Mouse (Mus musculus): ENCODE measurements at regions not wholly inside any gene's neighbourhood (a gene's known extent, or its start where the extent isn't known, plus 50 kb on each side); places are given as distances from the start of the nearest gene placed in this dataset.

GRCm38 (mm10) chr5:54741440-54741839 is 743.1 kb downstream of the Stim2 start:
- no peak for DNase-seq

GRCm38 (mm10) chr5:54746973-54747372 is 748.7 kb downstream of the Stim2 start:
- no peak for DNase-seq

- no peak for DNase-seq
Measured at GRCm38 (mm10) chr5:54753372-54753771, 755.1 kb downstream of the Stim2 start.

GRCm38 (mm10) chr5:54759657-54760056 is 761.4 kb downstream of the Stim2 start:
- DNase-seq = no peak

- no peak for DNase-seq
Measured at GRCm38 (mm10) chr5:54763019-54763418, 764.7 kb downstream of the Stim2 start.

GRCm38 (mm10) chr5:54796953-54797450 is 798.7 kb downstream of the Stim2 start:
- DNase-seq = peak; percentile 37

GRCm38 (mm10) chr5:54827076-54827475 is 828.8 kb downstream of the Stim2 start:
- DNase-seq = no peak
